Mouse (Mus musculus) layer of hippocampus, adult 11-12 months (tissue): ENCODE results near the gene Myo10.

Source experiments
- DNase-seq: peaks from one replicate; pipeline ENCODE4 v3.0.0; 2022; ENCODE audit warnings: low spot score

The Myo10 gene

GRCm38 (mm10) chr15:25762306-25762705 is 140.0 kb downstream of the Myo10 start:
- DNase-seq, result no peak

DNA sequence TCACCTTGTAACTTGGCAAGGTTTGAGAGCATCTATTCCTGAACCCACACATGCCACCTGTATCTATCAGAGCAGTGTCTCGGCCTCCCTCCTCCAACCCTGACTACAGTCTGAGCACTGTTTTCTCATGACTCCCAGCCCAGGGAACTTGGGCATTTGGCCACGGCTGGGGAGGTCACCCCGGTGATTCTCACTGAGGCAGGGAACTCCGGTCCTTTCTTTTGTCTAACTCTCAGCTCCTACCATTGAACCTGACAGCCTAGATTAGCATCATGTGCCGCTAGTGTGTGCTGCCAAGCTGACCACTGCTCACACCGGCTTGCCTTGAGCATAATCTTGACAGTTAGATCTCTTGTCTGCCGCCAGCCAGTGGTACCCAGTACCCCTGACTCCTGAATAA is 140.8 kb downstream of the Myo10 start:
- DNase-seq, result no peak

- DNase-seq, result no peak
These were observed 142.5 kb downstream of the Myo10 start for GRCm38 (mm10) chr15:25764653-25765352.

- no peak for DNase-seq
These were observed 145.5 kb downstream of the Myo10 start for GRCm38 (mm10) chr15:25767777-25768176.

GRCm38 (mm10) chr15:25769524-25770255 is 147.4 kb downstream of the Myo10 start:
- no peak for DNase-seq

GRCm38 (mm10) chr15:25771782-25772181 is 149.5 kb downstream of the Myo10 start:
- no peak for DNase-seq

DNA sequence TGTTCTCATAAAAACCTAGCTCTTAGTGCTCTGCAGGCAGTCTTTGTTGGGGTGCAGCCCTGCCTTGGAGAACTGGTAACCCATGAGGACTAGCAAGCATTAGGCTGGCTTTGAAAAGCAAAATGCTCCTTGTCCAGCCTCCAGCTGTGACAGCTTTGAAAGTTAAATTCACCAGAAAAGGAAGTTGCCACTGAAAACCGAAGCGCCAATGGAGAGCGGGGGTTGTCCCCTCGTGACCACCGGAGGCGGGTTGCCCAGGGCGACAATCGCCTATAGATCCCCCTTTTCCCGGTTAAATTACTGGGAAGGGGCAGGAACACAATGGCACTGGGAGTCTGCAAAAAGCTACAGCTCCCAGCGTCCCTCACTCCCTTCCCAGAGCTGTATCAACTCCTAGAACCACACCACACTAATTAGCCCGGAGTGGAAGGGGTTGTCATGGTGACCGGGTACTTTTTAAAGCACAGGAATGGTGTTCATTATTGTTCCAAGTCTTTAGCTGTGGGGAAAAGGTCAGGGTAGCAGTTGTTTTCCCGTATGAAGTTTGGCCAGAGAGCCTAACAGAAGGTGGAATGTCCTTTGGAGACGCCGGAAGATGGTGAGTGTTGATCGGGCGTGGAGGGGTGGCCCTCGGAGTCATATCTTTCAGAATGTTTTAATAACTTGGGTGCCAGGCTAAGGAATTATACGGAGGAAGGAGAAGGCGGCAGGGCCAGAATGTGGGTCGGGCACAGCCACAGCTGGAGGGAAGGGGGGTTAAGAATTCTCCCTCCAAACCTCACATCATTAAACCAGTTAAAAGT is 151.6 kb downstream of the Myo10 start:
- DNase-seq, result peak; percentile 61

GRCm38 (mm10) chr15:25778937-25779336 is 156.6 kb downstream of the Myo10 start:
- no peak for DNase-seq

GRCm38 (mm10) chr15:25779522-25780191 is 157.3 kb downstream of the Myo10 start:
- DNase-seq, result no peak

DNA sequence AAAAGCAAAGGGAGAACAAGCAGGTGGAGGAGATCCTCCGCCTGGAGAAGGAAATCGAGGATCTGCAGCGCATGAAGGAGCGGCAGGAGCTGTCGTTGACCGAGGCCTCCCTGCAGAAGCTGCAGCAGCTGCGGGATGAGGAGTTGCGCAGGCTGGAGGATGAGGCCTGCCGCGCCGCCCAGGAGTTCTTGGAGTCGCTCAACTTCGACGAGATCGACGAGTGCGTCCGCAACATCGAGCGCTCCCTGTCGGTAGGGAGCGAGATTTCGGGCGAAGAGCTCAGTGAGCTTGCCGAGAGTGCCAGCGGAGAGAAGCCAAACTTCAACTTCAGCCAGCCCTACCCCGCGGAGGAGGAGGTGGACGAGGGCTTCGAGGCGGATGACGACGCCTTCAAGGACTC is 158.7 kb downstream of the Myo10 start:
- no peak for DNase-seq

DNA sequence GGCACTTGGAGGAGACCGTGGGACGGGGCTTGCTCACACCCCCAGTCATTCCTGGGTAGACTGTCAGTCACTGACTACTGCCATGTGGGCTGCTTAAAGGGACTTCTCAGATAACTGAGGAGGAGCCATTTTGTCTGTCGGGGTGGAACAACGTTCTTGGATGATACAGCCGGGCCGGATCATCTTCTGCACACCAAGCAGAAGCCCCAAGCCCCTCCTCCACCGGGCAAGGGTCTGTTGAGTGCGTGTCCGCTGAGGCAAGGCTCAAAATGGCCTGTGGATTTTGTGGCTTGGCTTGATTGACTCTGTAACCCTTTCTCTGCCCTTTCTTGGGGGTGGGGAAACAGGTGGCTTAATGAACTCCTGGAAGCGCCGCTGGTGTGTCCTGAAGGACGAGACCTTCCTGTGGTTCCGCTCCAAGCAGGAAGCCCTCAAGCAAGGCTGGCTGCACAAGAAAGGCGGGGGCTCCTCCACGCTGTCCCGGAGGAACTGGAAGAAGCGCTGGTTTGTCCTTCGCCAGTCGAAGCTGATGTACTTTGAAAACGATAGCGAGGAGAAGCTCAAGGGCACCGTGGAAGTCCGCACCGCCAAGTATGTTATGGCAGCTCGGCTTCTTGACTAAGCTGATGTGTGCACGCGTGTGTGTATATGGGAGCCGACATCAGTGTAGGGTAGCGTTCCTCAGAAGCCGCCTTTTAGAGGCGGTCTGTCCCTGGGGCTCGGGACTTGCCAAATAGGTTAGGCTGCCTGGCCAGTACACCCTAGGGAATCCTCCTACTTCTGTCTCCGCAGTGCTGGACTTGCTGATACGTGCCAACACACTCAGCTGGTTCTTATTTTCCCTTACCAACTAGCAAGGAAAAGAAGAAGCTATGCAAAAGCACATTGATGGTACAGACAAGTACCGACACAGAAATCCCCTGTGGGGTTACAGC is 163.4 kb downstream of the Myo10 start:
- no peak for DNase-seq

DNA sequence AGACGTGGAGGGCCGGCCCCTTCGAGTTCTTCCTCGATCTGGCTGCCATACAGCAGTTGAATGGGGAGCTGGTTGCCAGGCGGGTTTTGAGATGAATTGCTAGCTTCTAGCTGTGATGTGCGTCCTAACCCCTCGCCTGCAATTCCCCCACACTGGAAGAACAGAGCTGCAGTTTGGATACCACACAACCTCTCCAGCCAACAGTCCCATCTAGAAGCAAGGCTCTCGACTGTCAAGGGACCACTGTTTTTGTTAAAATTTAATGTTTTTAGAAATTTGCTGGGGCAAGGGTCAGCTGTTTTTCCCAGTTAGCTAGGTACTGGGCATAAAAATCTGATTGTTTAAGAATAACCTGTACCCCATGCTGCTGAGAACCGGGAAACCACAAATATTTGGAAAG is 165.1 kb downstream of the Myo10 start:
- DNase-seq, result no peak

DNA sequence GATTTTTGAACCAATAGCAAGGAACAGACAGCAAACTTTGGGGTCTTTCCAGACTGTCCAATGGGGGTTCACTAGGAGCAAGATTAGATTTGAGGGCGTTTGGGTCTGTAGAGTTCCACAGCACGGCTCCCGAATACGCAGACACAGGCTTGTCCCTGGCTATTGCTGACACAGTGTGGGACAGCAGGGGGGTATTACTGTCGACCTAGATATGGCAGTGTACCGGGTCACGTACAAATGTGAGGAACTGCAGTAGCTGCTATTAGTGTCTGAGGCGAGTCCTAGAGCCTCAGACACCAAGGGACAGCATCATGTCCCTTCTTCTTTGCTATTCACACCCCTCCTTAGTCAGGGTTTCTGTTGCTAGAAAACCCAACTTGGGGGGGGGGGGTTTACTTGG is 165.6 kb downstream of the Myo10 start:
- no peak for DNase-seq

- DNase-seq, result no peak
These were observed 166.2 kb downstream of the Myo10 start for GRCm38 (mm10) chr15:25788565-25788964.

- no peak for DNase-seq
These were observed 166.9 kb downstream of the Myo10 start for GRCm38 (mm10) chr15:25789241-25789640.

DNA sequence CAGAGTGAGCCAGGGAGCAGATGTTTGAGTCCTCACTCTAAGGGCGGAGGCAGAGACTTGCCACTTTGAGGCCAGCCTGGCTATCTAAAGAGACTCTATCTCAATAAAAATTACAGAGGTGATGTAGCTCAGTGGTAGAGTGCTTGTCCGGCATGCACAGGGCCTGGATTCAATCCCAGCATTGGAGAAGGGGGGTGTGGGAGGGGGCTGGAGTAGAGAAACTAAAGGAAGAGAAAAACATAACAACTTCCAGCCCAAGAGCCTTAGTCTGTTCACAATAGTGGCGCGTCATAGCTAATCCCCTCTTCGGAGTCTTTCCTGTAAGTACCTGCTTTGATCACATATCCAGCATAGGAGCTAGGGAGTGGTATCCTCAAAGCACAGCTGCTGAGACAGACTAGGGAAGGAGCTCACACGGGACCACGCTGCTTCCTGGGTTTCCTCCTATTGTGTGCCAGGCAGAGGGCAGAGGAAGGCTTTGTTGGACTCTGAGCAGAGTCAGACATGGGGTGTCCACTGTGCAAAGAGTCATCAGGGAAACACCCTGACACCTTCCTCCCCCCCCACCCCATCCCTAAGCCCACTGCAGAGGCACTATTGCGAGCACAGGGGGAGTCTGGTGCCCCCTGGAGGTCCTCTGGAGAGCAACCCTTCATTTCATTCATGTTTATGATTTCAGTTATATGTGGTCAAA is 169.5 kb downstream of the Myo10 start:
- no peak for DNase-seq

DNA sequence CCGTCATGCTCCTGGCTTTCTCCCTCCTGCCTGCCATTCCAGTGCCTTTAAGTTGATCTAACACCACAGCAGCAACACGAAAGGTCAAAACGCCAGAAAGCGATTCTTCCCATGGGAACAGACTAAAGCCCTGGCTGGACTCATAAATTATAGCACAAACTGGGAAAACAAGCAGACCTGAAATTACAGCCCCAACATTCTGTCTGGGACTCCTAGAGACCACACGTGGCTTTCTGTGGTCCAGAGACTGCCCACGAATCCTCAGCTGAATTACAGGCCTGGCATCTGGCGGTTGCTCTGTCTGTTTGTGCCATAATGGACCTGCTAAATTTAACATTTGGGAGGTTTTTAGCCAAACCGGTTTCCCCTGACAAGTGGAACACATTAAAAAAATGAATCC is 171.8 kb downstream of the Myo10 start:
- no peak for DNase-seq

- DNase-seq, result no peak
These were observed 173.2 kb downstream of the Myo10 start for GRCm38 (mm10) chr15:25795496-25795895.

- DNase-seq, result no peak
These were observed 174.0 kb downstream of the Myo10 start for GRCm38 (mm10) chr15:25796353-25796752.

DNA sequence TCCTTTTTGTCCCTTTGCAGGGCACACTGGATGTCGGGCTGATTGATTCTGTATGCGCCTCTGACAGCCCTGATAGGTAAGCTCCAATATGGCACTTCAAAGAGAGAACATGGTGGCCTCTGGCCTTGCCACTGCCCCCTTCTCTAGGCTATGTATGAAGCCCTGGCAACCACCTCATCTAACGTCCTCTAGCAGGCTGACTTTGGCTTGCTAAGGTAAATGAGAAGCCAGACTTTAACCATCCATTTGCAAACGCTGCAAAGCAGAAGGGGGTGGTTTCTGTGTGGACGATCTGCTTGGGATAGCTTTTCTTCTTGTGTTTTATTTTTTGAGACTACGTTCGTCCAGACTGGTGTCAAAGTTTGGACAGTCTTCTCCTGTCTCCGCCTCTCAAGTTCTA is 174.9 kb downstream of the Myo10 start:
- no peak for DNase-seq

DNA sequence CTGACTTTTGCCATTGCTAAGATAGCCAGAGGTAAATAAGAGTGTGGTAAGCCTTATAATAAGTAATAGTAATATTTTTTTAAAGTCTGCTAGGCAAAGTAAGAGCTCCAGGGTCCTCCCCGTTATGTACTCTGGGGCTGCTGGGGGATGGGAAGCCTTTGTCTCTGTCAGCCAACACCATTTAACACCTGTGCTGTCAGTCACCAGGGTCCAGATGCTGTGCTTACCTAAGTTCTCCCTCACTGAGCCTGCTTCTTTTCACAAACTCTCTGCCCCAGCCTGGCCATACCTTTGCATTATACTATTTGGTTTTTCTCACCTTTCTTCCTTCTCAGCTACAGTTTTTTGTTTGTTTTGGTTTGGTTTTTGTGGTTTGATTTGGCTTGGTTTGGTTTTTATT is 175.6 kb downstream of the Myo10 start:
- DNase-seq, result no peak
